Mouse (Mus musculus): ENCODE data around the gene Gm17267. TPM values are rescaled to one million over a fixed set of nuclear protein-coding genes. Genes with fewer than 3 reads are reported as not detected.

Gm17267 gene
- not detected for polyA plus RNA-seq (2017; shearing (Covaris generic))

DNA sequence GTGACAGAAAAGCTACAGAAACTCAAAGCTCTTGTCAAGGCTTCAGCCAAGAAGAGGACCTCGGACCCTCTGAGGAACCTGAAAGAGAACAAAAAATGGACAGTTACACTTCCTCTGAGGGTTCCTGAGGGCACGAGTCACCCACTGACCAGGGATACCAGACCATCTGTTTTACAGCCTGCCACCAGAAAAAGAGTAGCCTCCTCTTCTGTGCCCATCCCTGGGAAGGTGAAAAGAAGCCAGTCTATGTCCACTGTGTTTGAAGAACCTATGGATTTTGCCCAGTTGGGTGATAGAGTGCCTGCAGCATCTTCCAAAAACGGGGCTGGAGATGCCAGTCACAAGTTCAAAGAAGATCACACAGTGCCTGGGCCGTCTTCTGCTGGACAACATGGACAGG, at the start of gene Gm17267:
Gene Gm17267, plus strand, starts transcription at position 301 of the 400 bp plus-strand sequence.

